Mouse (Mus musculus) macrophage (primary cell): Measurements from ENCODE around the gene Il18bp. TPM values are rescaled to one million over a fixed set of nuclear protein-coding genes. Genes with fewer than 3 reads are reported as not detected.

Experiments used
- H3K27ac ChIP-seq: fragments of 350-480 bp; formaldehyde crosslinking; 2 replicates; pipeline ENCODE4 v1.9.0; 2021
- H3K36me3 ChIP-seq: fragments of 350-480 bp; formaldehyde crosslinking; 2 replicates; pipeline ENCODE4 v1.9.0; 2021; ENCODE audit errors: inconsistent target
- H3K4me3 ChIP-seq: fragments of 350-480 bp; formaldehyde crosslinking; 2 replicates; pipeline ENCODE4 v1.9.0; 2021; ENCODE audit errors: inconsistent target
- H3K79me2 ChIP-seq: fragments of 350-480 bp; formaldehyde crosslinking; 2 replicates; pipeline ENCODE4 v1.9.0; 2021; ENCODE audit errors: inconsistent target
- WGBS: methylation state at CpG from one replicate; pipeline ENCODE4 v1.1.7; 2026; ENCODE audit warnings: inconsistent platforms; ENCODE audit not compliant: missing documents; 5-methylcytosine and 5-hydroxymethylcytosine counted together
- polyA plus RNA-seq: library from polyadenylated mRNA; stranded (reverse); fragments of 250-400 nt; gene quantifications from 3 replicates; pipeline ENCODE4 v1.2.4, GENCODE M21; 2018; ENCODE audit warnings: inconsistent platforms

Gene Il18bp
- polyA plus RNA-seq, 1 experiment from 2014 or later, result 120 TPM

DNA sequence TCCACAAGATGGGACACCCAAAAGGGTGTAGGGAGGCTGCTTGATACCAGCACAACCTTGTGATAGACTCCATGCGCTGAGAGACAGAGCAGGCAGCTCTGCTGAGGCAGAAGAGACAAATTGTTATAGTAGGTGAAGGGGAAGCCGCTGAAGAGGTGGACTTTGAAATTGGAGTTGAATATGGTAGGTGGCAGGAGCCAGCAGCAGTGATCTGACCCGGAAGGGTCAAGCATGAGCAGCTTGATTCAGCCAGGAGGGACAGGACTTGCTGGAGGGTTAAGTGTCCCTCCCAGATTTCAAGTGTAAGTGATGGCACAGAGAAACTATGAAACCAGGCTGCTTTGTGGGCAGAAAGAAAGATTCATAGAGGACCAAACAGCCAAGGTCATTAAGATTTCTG is 33.4 kb downstream of the Il18bp start:
- Histone ChIP-seq H3K27ac (no peak overlapping the region), H3K4me3 (no peak overlapping the region), H3K36me3 (peaks cover 34% of the 10 kb centered on the region), H3K79me2 (peaks cover 73% of the 10 kb centered on the region)
- WGBS, result 88% methylated on average over 3 of the region's 3 CpGs

DNA sequence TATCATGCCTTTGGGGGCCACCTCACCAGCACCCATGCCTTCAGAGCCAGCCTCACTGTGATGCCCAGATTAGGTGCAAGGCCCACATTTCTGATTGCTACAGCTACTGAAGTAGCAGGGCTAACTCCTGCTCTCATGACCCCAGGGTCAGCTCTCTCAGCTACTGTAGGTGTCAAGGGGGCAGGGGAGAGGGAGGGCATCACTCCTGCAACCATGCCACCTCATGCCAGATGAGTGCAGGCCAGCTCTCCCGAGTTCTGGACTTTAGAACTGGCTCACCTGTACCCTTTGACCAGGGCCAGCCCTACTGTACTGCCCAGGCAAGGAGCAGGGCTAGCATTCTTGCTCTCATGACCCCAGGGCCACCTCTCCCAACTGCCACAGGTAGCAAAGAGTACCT is 35.8 kb downstream of the Il18bp start:
- 60% methylated on average over 1 of the region's 1 CpGs for WGBS
- Histone ChIP-seq H3K27ac (no peak overlapping the region), H3K79me2 (peaks cover 81% of the 10 kb centered on the region), H3K4me3 (no peak overlapping the region), H3K36me3 (peaks cover 15% of the 10 kb centered on the region)

DNA sequence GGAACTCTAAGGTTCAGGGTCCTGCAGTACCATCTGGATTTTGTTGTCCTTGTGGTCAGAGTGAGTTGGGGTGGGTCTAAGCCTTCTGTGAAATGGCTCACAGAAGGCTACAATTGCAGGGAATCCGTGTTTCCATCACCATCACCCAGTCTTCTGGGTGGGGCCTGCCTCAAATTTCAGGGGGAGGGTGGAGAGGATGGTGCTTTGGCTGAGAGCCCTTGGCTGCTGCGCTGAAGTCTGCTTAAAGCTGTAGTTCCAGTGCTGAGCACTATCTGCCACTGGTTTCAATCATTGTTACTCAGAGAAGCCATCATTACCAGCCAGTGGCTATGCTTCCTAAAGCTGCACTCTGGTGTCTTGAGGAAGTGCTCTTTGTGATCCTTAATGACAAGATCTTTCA is 44.0 kb downstream of the Il18bp start:
- no peak overlapping the region for H3K27ac ChIP-seq
- WGBS, result 65% methylated on average over 2 of the region's 2 CpGs
- H3K79me2 ChIP-seq, result peaks cover 74% of the 10 kb centered on the region
- H3K36me3 ChIP-seq, result no peaks in the 10 kb centered on the region
- H3K4me3 ChIP-seq, result no peak overlapping the region

DNA sequence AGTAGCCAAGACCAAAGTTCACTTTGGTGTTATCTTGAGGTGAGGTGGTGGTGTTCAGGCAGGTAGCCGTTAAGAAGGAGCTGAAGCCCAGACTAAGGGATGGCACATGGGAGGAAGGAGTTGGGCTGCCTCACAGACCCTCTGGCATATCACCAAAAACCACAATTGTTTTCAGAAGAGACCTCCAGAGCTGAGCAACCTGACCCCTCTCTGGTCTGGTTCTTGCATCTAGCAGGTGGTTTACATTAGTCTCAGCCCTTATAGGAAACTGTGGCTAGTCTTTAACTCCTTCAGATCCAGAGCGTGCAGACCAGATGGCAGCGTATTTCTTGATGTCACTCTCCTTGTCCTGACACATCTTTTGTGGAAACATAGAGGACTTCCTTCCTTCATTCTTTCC is 44.8 kb downstream of the Il18bp start:
- H3K4me3 ChIP-seq, result no peak overlapping the region
- H3K27ac ChIP-seq, result no peak overlapping the region
- WGBS, result 47% methylated on average over 3 of the region's 3 CpGs
- peaks cover 79% of the 10 kb centered on the region for H3K79me2 ChIP-seq
- H3K36me3 ChIP-seq, result no peaks in the 10 kb centered on the region

DNA sequence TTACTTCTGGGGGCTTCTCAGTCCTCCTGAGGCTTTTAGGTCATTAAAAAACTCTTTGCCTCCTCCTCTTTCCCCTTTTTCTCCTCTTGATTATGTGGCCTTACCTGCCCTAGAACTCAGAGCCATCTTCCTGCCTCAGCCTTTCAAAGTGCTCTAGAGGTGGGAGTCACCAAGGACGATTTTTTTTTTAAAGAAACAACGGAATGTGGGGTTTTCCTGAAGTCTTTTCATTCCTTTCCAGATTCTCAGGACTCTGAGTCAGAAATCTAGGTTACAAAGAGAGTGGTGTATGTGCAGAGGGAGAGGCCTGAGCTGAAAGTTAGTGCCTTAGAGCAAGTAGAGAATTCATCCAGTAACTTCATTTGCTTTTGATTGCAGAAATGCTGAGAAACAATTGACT is 46.8 kb downstream of the Il18bp start:
- H3K4me3 ChIP-seq, result peak overlapping the region; percentile 65
- H3K79me2 ChIP-seq, result peaks cover 89% of the 10 kb centered on the region
- 15% methylated on average over 2 of the region's 2 CpGs for WGBS
- peak overlapping the region; percentile 84 for H3K27ac ChIP-seq
- no peaks in the 10 kb centered on the region for H3K36me3 ChIP-seq

DNA sequence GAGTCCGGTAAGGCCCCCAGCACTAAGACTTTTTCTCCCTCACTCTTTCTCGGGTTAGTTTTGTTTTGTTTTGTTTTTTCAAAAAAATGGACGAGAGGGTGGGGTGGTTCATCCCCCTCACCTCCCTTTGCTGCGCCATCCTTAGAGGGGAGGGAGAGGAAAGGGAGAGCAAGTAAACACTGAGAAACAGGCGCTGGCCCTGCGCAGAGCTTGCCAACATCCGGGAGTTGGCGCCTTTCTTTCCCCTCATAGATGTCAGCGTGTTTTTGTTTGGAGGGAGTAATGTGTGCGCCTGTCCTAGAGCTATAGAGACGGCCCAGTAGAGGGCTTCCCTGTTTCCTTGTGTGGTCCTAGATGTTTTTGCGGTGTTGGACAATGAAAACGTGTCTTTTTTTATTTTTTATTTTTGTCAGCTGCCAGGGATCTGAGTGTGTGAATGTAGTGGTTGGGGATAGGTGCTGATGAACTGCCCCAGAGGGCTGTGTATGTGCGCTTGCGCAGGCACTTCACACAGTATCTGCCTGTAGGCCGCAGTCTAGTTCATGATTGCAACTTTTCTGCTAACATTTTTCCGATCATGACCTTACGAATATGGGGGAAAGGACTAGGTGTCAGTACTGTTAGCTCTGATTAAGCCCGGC is 47.5 kb downstream of the Il18bp start:
- WGBS, result 2% methylated on average over 19 of the region's 19 CpGs
- Histone ChIP-seq H3K4me3 (peak overlapping the region; percentile 65), H3K27ac (peak overlapping the region; percentile 84), H3K36me3 (no peaks in the 10 kb centered on the region), H3K79me2 (peaks cover 89% of the 10 kb centered on the region)

DNA sequence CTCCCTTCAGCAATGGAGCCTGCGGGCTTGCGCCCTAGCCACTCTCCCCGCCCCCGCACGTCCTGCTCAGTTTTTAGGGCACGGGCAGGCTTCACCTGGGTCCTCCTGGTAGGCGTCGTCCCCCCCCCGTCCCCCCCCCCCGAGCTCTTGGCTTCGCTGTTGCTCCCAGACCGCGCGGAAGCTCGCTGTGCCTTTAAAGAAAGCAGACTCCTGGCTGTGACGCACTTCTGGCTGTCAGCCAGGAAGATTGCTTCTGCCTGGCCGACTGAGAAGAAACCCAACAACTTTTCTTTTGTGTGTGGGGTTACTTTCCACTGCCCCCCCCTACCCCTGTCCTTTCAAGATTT is 48.1 kb downstream of the Il18bp start:
- peak overlapping the region; percentile 65 for H3K4me3 ChIP-seq
- peak overlapping the region; percentile 84 for H3K27ac ChIP-seq
- no peaks in the 10 kb centered on the region for H3K36me3 ChIP-seq
- peaks cover 89% of the 10 kb centered on the region for H3K79me2 ChIP-seq
- 1% methylated on average over 14 of the region's 17 CpGs for WGBS

DNA sequence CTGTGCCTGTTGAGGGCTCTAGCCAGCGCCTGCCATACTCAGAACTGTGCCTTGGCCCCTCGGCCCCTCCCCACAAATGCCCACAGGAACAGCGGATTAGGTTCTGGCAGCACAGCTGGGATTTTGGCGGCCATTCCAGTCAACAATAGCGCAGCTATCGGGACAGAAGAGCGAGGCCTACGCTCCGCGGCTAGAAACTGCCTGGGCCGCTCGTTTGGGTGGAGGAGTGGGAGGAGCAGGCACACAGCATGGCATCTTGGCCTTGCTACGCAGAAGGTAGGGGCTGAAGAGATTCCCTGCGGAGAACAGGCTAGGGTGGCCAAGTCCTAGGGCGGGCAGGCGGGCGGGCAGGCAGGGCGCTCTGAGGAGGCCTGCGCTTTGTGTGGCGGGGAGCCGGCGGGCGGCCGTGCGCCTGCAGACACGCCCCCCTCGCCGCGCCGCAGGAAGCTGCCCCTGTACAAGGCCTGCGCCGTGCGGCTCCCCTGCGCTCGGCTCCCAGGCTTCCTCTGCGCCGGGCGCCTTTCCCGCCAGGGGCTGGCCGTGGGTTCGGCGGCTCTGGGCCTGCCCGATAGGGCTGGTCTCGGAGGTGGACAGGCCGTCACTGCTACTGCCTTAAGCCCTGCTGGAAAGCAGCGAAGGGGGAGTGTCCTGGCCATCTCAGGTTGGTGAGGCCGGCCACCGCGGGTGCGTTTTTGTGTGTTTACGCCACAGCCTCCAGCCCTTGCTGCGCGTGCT is 48.6 kb downstream of the Il18bp start:
- H3K4me3 ChIP-seq, result peak overlapping the region; percentile 65
- WGBS, result under 1% methylated on average over 43 of the region's 53 CpGs
- no peaks in the 10 kb centered on the region for H3K36me3 ChIP-seq
- peak overlapping the region; percentile 84 for H3K27ac ChIP-seq
- peaks cover 89% of the 10 kb centered on the region for H3K79me2 ChIP-seq

DNA sequence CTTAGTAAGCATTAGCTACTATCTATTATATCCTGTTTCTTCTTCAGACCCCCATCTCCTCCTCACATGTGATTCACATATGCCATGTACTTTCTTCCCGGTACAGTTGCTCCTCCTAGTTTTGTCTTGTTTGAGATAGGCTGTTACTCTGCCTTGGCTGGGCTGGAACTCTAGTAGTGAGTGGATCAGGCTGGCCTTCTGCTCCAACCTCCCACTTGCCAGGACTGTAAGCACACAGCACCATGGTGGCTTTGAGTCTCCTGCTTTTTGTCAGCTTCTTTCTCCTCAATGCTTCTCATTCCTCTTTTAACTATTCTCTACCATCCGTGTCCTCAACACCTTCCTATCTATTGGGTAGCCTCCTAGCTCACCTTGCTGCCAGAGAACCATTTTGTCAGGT is 49.7 kb downstream of the Il18bp start:
- Histone ChIP-seq H3K4me3 (no peak overlapping the region), H3K27ac (no peak overlapping the region), H3K79me2 (peaks cover 89% of the 10 kb centered on the region), H3K36me3 (no peaks in the 10 kb centered on the region)
- WGBS, result 90% methylated on average over 2 of the region's 2 CpGs

DNA sequence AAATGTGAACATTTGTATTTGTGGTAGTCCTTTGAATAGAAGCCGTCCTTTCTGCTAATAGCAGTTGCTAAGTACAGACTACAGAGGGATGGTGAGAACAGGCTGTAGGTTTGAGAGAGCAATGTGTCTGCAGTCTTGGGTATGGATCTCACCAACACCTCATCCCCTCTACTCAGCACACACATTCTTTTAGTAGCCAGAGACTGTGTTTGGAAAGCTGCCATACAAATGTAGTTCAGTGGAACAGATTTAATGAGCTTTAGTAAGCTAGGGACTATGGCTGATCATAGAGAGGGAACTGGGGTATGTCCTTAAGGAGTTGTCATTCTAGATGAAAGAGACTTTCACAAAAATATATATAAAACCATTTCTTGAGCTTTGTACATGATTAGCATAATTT is 51.2 kb downstream of the Il18bp start:
- WGBS, result 100% methylated on average over 1 of the region's 1 CpGs
- H3K4me3 ChIP-seq, result no peak overlapping the region
- H3K27ac ChIP-seq, result no peak overlapping the region
- no peaks in the 10 kb centered on the region for H3K36me3 ChIP-seq
- H3K79me2 ChIP-seq, result peaks cover 89% of the 10 kb centered on the region

DNA sequence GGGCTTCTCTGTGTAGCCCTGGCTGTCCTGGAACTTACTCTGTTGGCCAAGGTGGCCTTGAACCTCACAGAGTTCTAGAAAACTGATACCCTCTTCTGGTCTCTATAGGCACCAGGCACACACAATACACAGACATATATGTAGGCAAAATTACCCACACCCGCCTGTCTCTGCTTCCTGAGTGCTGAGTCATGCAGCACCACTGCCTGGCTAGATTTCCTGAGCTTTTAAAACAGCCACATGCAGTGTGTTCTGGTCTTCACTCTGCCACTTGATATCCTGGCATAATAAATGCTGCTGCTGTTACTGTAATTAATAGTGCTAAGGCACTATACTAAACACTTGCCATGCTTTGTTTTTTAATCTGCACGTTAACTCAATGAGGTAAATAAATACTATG is 52.9 kb downstream of the Il18bp start:
- Histone ChIP-seq H3K4me3 (no peak overlapping the region), H3K36me3 (no peaks in the 10 kb centered on the region), H3K27ac (peak overlapping the region; percentile 50), H3K79me2 (peaks cover 89% of the 10 kb centered on the region)
- WGBS, result 10% methylated on average over 2 of the region's 2 CpGs

Other genes starting within 250 kb of the Il18bp start
- gene Phox2a, start 200.4 kb downstream of the Il18bp start, polyA plus RNA-seq, result not detected in 3 replicates
- gene Inppl1, start 180.5 kb downstream of the Il18bp start, polyA plus RNA-seq, result 63.7 to 85.3 TPM (median 76.3 TPM) in 3 replicates
- gene Folr2, start 161.5 kb downstream of the Il18bp start, polyA plus RNA-seq, result 21.1 to 134 TPM (median 134 TPM) in 3 replicates
- gene Anapc15, start 155.0 kb downstream of the Il18bp start, polyA plus RNA-seq, result 80.5 to 140 TPM (median 104 TPM) in 3 replicates
- 0.50 to 0.59 TPM in 2 of 3 replicates, not detected in the other for gene Folr1, start 147.9 kb downstream of the Il18bp start, polyA plus RNA-seq
- 249 to 321 TPM (median 295 TPM) in 3 replicates for gene Lamtor1, start 112.8 kb downstream of the Il18bp start, polyA plus RNA-seq
- gene Tomt, start 112.3 kb downstream of the Il18bp start, polyA plus RNA-seq, result 0.09 to 0.23 TPM (median 0.21 TPM) in 3 replicates
- gene Lrrc51, start 84.8 kb downstream of the Il18bp start, polyA plus RNA-seq, result 1.2 to 2.8 TPM (median 2.0 TPM) in 3 replicates
- 61.1 to 130 TPM (median 82.9 TPM) in 3 replicates for gene Numa1, start 84.6 kb downstream of the Il18bp start, polyA plus RNA-seq
- 17.9 to 24.1 TPM (median 19.6 TPM) in 3 replicates for gene Rnf121, start 46.8 kb upstream of the Il18bp start, polyA plus RNA-seq
- 9.5 to 11.5 TPM (median 11.5 TPM) in 3 replicates for gene Xndc1, start 46.8 kb upstream of the Il18bp start, polyA plus RNA-seq
- gene Xntrpc, start 47.0 kb upstream of the Il18bp start, polyA plus RNA-seq, result 0.07 to 0.19 TPM in 2 of 3 replicates, not detected in the other
- gene Trpc2, start 64.4 kb upstream of the Il18bp start, polyA plus RNA-seq, result 0.13 TPM in 1 of 3 replicates, not detected in the others
- gene Art1, start 83.1 kb upstream of the Il18bp start, polyA plus RNA-seq, result not detected in 3 replicates
- gene Art5, start 90.8 kb upstream of the Il18bp start, polyA plus RNA-seq, result not detected in 3 replicates
- gene Chrna10, start 98.1 kb upstream of the Il18bp start, polyA plus RNA-seq, result not detected in 3 replicates
- gene Nup98, start 191.5 kb upstream of the Il18bp start, polyA plus RNA-seq, result 30.0 to 31.7 TPM (median 30.9 TPM) in 3 replicates
- 35.9 to 98.6 TPM (median 72.6 TPM) in 3 replicates for gene Pgap2, start 191.5 kb upstream of the Il18bp start, polyA plus RNA-seq
- 307 to 396 TPM (median 393 TPM) in 3 replicates for gene Rhog, start 237.4 kb upstream of the Il18bp start, polyA plus RNA-seq
- gene Stim1, start 249.1 kb upstream of the Il18bp start, polyA plus RNA-seq, result 32.9 to 38.1 TPM (median 35.0 TPM) in 3 replicates